Comparison of ENCODE assay signal across 36 mouse cellular contexts in genomic region chr7:26962371-26962770, GRCm38 (mm10). TPM values are rescaled to one million over a fixed set of nuclear protein-coding genes. Genes with fewer than 3 reads are reported as not detected.
"Had no signal": no experiment of that assay in that cellular context is flagged by ENCODE, and none has a peak within 500 bp of the region (broad histone marks: within the 10 kb centered on the region; RNA-seq: fewer than 3 reads in every experiment).

No protein-coding gene starts in this region.

RNA-seq across cellular contexts. Expression of gene Cyp2a22, which starts 23.2 kb away (rescaled TPM):
- total RNA-seq: left cerebral cortex, adult 18-20 months; left cerebral cortex, adult 2 months; left cerebral cortex, adult 8-10 months; left cerebral cortex, postnatal 10 days; left cerebral cortex, postnatal 14 days; left cerebral cortex, postnatal 25 days; left cerebral cortex, postnatal 36 days; left cerebral cortex, postnatal 4 days; megakaryocyte progenitor cell, adult 5-6 weeks; megakaryocyte, adult 5-6 weeks; megakaryocyte-erythroid progenitor cell, adult 5-6 weeks; midbrain, postnatal 0 days; monocyte, adult 5-6 weeks had no signal
- polyA plus RNA-seq: limb, embryonic 10.5 days; limb, embryonic 11.5 days; limb, embryonic 12.5 days; limb, embryonic 13.5 days; limb, embryonic 14.5 days; limb, embryonic 15.5 days; liver, embryonic 11.5 days; liver, embryonic 12.5 days; lung, adult 2 months; lung, embryonic 14.5 days; lung, embryonic 15.5 days; lung, embryonic 16.5 days; macrophage; midbrain, embryonic 10.5 days; midbrain, embryonic 11.5 days; midbrain, embryonic 12.5 days; midbrain, embryonic 13.5 days; midbrain, embryonic 14.5 days; midbrain, embryonic 15.5 days; midbrain, embryonic 16.5 days; midbrain, postnatal 0 days; myocyte; neural tube, embryonic 11.5 days; neural tube, embryonic 12.5 days had no signal
